9 mouse cellular contexts compared by ENCODE assay signal in the genomic region with DNA sequence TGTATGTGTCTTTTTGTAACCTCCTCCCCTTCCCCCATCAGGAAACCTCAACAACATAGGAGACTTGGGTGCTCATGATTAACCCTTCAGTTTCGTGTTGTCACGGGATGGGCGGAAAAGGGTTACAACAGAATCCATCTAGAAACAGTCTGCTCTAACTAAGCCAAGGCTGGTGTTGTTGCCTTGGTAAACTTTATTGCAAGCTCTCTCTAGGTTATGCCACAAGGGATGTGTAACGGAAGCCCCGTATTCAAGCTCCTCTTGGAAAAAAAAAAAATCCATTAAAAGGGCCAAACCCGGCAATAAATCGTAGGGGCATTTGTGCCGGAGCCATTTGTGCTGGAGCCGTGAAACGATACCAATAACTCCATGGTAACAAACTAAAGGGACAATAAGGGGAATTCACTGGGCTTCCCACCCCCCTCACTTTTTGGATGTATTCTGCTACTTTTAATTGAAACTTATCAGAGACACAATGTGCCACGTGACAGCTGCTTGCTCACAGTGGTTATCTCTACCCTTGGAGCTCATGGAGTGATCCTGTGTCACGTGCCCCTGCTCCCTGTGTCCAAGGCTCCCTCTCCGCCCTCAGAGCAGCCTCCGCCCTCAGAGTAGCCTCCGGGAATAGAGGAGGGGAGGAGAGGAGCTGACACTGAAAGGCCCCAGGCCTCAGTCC. TPM values are rescaled to one million over a fixed set of nuclear protein-coding genes. Genes with fewer than 3 reads are reported as not detected.
A peak's percentile ranks its signal among the peaks of the same experiment; 100 is the strongest.
DNase-seq lines count a peak whose midpoint lies in the region; ATAC-seq and TF ChIP-seq lines count a peak whose summit lies in the region.
"Had no signal": no experiment of that assay in that cellular context is flagged by ENCODE, and none has a peak within 500 bp of the region (broad histone marks: within the 10 kb centered on the region; RNA-seq: fewer than 3 reads in every experiment).

No protein-coding gene starts in this region.

- no peaks in the 10 kb centered on the region for H3K9me3 ChIP-seq in forebrain, embryonic 14.5 days (replicated peaks; ENCODE audit: control insufficient read depth, low read length)
- H3K9me3 ChIP-seq in forebrain, postnatal 0 days (ENCODE audit: low read length) = no peaks in the 10 kb centered on the region
- no peaks in the 10 kb centered on the region for H3K9me3 ChIP-seq in limb, embryonic 10.5 days (replicated peaks)
- H3K9me3 ChIP-seq in stomach, postnatal 0 days (ENCODE audit: control insufficient read depth, low read length) = no peaks in the 10 kb centered on the region

- H3K36me3 ChIP-seq in forebrain, embryonic 14.5 days (ENCODE audit: control insufficient read depth, insufficient read depth, low read length) = no peaks in the 10 kb centered on the region
- no peaks in the 10 kb centered on the region for H3K36me3 ChIP-seq in forebrain, postnatal 0 days (ENCODE audit: insufficient read depth)
- H3K36me3 ChIP-seq in limb, embryonic 10.5 days = no peaks in the 10 kb centered on the region
- H3K36me3 ChIP-seq in stomach, postnatal 0 days (ENCODE audit: control insufficient read depth, insufficient read depth, low read length) = no peaks in the 10 kb centered on the region

- H3K4me2 ChIP-seq in forebrain, embryonic 14.5 days (ENCODE audit: low read length) = no peak overlapping the region
- no peak overlapping the region for H3K4me2 ChIP-seq in forebrain, postnatal 0 days (ENCODE audit: low read depth)
- no peak overlapping the region for H3K4me2 ChIP-seq in stomach, postnatal 0 days (replicated peaks; ENCODE audit: low read depth)

- DNase-seq in forebrain, embryonic 14.5 days (ENCODE audit: low spot score) = no peak
- DNase-seq in forebrain, postnatal 0 days = no peak
- DNase-seq in embryo, embryonic 11.5 days (ENCODE audit: low read depth, low spot score) = peak; percentile 49
- DNase-seq in heart, postnatal 36 days = peak; percentile 27 to 52
- peak; percentile 47 for DNase-seq in limb, embryonic 10.5 days (ENCODE audit: low spot score)
- DNase-seq in stomach, postnatal 0 days (ENCODE audit: low spot score) = peak; percentile 29
- DNase-seq in lung, postnatal 4 days = no peak
- no peak for DNase-seq in spleen, adult 12 weeks (ENCODE audit: low spot score)

- H3K27me3 ChIP-seq in forebrain, embryonic 14.5 days (replicated peaks; ENCODE audit: control insufficient read depth, insufficient read depth, low read length) = no peaks in the 10 kb centered on the region
- no peaks in the 10 kb centered on the region for H3K27me3 ChIP-seq in forebrain, postnatal 0 days (ENCODE audit: insufficient read depth, low read length)
- no peaks in the 10 kb centered on the region for H3K27me3 ChIP-seq in limb, embryonic 10.5 days (ENCODE audit: low read depth, poor library complexity, severe bottlenecking)
- no peaks in the 10 kb centered on the region for H3K27me3 ChIP-seq in stomach, postnatal 0 days (ENCODE audit: control insufficient read depth, insufficient read depth, low read length)

- peak; percentile 58; the same call in 1 of the 2 replicates for ATAC-seq in forebrain, embryonic 14.5 days
- no peak for ATAC-seq in forebrain, postnatal 0 days
- ATAC-seq in stomach, postnatal 0 days (ENCODE audit: low FRiP score, low TSS enrichment) = no peak

- H3K27ac ChIP-seq in forebrain, embryonic 14.5 days (ENCODE audit: low read depth, low read length) = no peak overlapping the region
- H3K27ac ChIP-seq in forebrain, postnatal 0 days (ENCODE audit: low read depth, low read length) = no peak overlapping the region
- H3K27ac ChIP-seq in limb, embryonic 10.5 days = peak overlapping the region; percentile 39
- H3K27ac ChIP-seq in stomach, postnatal 0 days (replicated peaks) = no peak overlapping the region

- H3K4me1 ChIP-seq in forebrain, embryonic 14.5 days (ENCODE audit: control insufficient read depth, insufficient read depth, low read length) = no peaks in the 10 kb centered on the region
- no peaks in the 10 kb centered on the region for H3K4me1 ChIP-seq in forebrain, postnatal 0 days (ENCODE audit: insufficient read depth)
- H3K4me1 ChIP-seq in limb, embryonic 10.5 days = peaks cover 12% of the 10 kb centered on the region
- H3K4me1 ChIP-seq in stomach, postnatal 0 days (replicated peaks; ENCODE audit: control insufficient read depth, insufficient read depth) = no peaks in the 10 kb centered on the region

- intact Hi-C loops in heart, postnatal 36 days (cut with DNase I) = no loop called here

- no peak for TF ChIP-seq EP300 in stomach, postnatal 0 days (optimal IDR thresholded peaks at IDR 0.05)

- no peak for TF ChIP-seq CTCF in forebrain, postnatal 0 days (IDR thresholded peaks at IDR 0.05; ENCODE audit: low read depth)
- no peak for TF ChIP-seq CTCF in stomach, postnatal 0 days (IDR thresholded peaks at IDR 0.05; ENCODE audit: low read depth)

- H3K9ac ChIP-seq in forebrain, embryonic 14.5 days (ENCODE audit: low read length) = no peak overlapping the region
- no peak overlapping the region for H3K9ac ChIP-seq in forebrain, postnatal 0 days
- H3K9ac ChIP-seq in stomach, postnatal 0 days (ENCODE audit: low read length) = no peak overlapping the region

- H3K4me3 ChIP-seq in forebrain, embryonic 14.5 days (ENCODE audit: low read depth, low read length) = no peak overlapping the region
- no peak overlapping the region for H3K4me3 ChIP-seq in forebrain, postnatal 0 days (ENCODE audit: low read depth, low read length)
- no peak overlapping the region for H3K4me3 ChIP-seq in limb, embryonic 10.5 days
- H3K4me3 ChIP-seq in stomach, postnatal 0 days (ENCODE audit: low read depth, low read length) = no peak overlapping the region

- WGBS in forebrain, embryonic 14.5 days = 50% methylated on average over 15 of the region's 15 CpGs
- 49% methylated on average over 15 of the region's 15 CpGs for WGBS in forebrain, postnatal 0 days
- WGBS in limb, embryonic 10.5 days = 55% methylated on average over 15 of the region's 15 CpGs
- WGBS in stomach, postnatal 0 days = 62% methylated on average over 15 of the region's 15 CpGs

RNA-seq across cellular contexts. Expression of gene 1700024P04Rik, which starts 34.3 kb away (rescaled TPM):
- polyA plus RNA-seq in forebrain, embryonic 14.5 days (2014; fragmentation: Nextera tagmentation; extraction: Ambion mirVana) = not detected in 2 replicates
- not detected in 2 replicates for total RNA-seq in forebrain, postnatal 0 days (2014; rRNA removed)
- polyA plus RNA-seq in forebrain, postnatal 0 days (2015; fragmentation: Nextera tagmentation; extraction: Ambion mirVana) = not detected in 2 replicates
- not detected for total RNA-seq in heart, postnatal 36 days (2021)
- not detected in 2 replicates for polyA plus RNA-seq in limb, embryonic 10.5 days (2016; fragmentation: Nextera tagmentation; extraction: Ambion mirVana)
- polyA plus RNA-seq in stomach, postnatal 0 days (2015; fragmentation: Nextera tagmentation; extraction: Ambion mirVana) = not detected in 2 replicates
- polyA plus RNA-seq: embryonic facial prominence, embryonic 14.5 days had no signal

Comparison
In these comparisons a context has a peak if more than half of its experiments do, and no peak if none do; other contexts are left out.
1. DNase-seq: peak in embryo, embryonic 11.5 days (single experiment), heart, postnatal 36 days (2 of 2), limb, embryonic 10.5 days (single experiment) and stomach, postnatal 0 days (single experiment); none in forebrain, embryonic 14.5 days (single experiment), forebrain, postnatal 0 days (single experiment), lung, postnatal 4 days (0 of 2) and spleen, adult 12 weeks (single experiment).